Mouse (Mus musculus) olfactory bulb, adult 2 months (tissue): ENCODE measurements around the gene Pin4.

ENCODE experiments used
- CTCF ChIP-seq: fragments of 200-500 bp; IDR thresholded peaks from 2 replicates; pipeline ENCODE4 v1.5.1; 2012; ENCODE audit warnings: low read depth, mild to moderate bottlenecking, low read length, moderate library complexity; ENCODE audit not compliant: insufficient read depth
- POLR2A ChIP-seq: fragments of 200-500 bp; IDR thresholded peaks from 2 replicates; pipeline ENCODE4 v1.6.1; 2012; ENCODE audit warnings: mild to moderate bottlenecking, low read depth, low read length, moderate library complexity; ENCODE audit not compliant: insufficient read depth

GRCm38 (mm10) chrX:102170900-102171299 lies 51.7 kb downstream of the Pin4 start:
- no peak for TF ChIP-seq POLR2A
- no peak for TF ChIP-seq CTCF
